ENCODE assay signal across 26 mouse cellular contexts in the genomic region with DNA sequence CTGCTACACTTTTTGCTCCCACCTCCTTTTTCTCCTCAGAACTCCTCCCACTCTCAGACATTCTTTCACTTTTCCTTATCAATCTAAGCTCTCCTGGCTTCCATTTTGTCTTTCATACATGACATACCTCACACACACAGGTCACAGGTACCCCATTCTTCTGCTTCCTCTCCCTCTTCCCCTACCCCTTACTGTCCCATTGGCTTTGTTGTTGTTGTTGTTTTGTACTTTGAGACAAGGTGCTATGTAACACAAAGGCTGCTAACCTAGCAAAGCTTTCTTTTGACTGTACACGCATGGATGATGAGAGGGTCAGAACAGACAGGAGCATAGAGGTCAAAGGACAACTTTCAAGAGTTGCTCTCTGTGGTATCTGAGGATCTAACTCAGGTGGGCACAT. TPM values are rescaled to one million over a fixed set of nuclear protein-coding genes. Genes with fewer than 3 reads are reported as not detected.
A peak's percentile ranks its signal among the peaks of the same experiment; 100 is the strongest.
DNase-seq lines count a peak whose midpoint lies in the region; ATAC-seq lines count a peak whose summit lies in the region.
"Had no signal": no experiment of that assay in that cellular context is flagged by ENCODE, and none has a peak within 500 bp of the region (broad histone marks: within the 10 kb centered on the region; RNA-seq: fewer than 3 reads in every experiment).

No protein-coding gene starts in this region.

- H3K9me3 ChIP-seq in hindbrain, embryonic 16.5 days (ENCODE audit: control insufficient read depth, low read length), result no peaks in the 10 kb centered on the region
- H3K9me3 ChIP-seq: embryonic facial prominence, embryonic 13.5 days; embryonic facial prominence, embryonic 15.5 days; forebrain, embryonic 10.5 days; forebrain, embryonic 12.5 days; G1E had no signal

- H3K4me2 ChIP-seq in hindbrain, embryonic 16.5 days (ENCODE audit: low read length), result no peak overlapping the region
- H3K4me2 ChIP-seq: embryonic facial prominence, embryonic 13.5 days; embryonic facial prominence, embryonic 15.5 days; forebrain, embryonic 12.5 days had no signal

- H3K27me3 ChIP-seq in hindbrain, embryonic 16.5 days (replicated peaks; ENCODE audit: control insufficient read depth, insufficient read depth, low read length), result no peaks in the 10 kb centered on the region
- H3K27me3 ChIP-seq: embryonic facial prominence, embryonic 13.5 days; embryonic facial prominence, embryonic 15.5 days; forebrain, embryonic 12.5 days; Patski had no signal

- H3K4me3 ChIP-seq in hindbrain, embryonic 16.5 days (ENCODE audit: low read length), result no peak overlapping the region
- H3K4me3 ChIP-seq: embryonic facial prominence, embryonic 13.5 days; embryonic facial prominence, embryonic 15.5 days; erythroblast, embryonic 14.5 days; forebrain, embryonic 10.5 days; forebrain, embryonic 12.5 days had no signal

- no peak overlapping the region for H3K9ac ChIP-seq in hindbrain, embryonic 16.5 days (ENCODE audit: low read depth, low read length)
- H3K9ac ChIP-seq: embryonic facial prominence, embryonic 13.5 days; embryonic facial prominence, embryonic 15.5 days; forebrain, embryonic 12.5 days had no signal

- no peaks in the 10 kb centered on the region for H3K36me3 ChIP-seq in hindbrain, embryonic 16.5 days (ENCODE audit: control insufficient read depth, insufficient read depth, low read length)

- DNase-seq in A20 (ENCODE audit: low read depth, low spot score), result peak; percentile 57
- peak; percentile 58 for DNase-seq in induced T-regulatory cell, adult 2 months (ENCODE audit: low read depth)
- no peak for DNase-seq in kidney, adult 9 months
- DNase-seq: adrenal gland, adult 8-10 months; adrenal gland, postnatal 14 days; adrenal gland, postnatal 36 days; B cell, adult 2 months; cerebellum, adult 11-12 months; cerebellum, adult 2 months; cerebellum, adult 9-10 months; cerebellum, postnatal 10 days; cerebellum, postnatal 25 days; embryo, embryonic 11 days had no signal

- WGBS in hindbrain, embryonic 16.5 days, result 90% methylated on average over 1 of the region's 1 CpGs

- peaks cover 8% of the 10 kb centered on the region for H3K4me1 ChIP-seq in hindbrain, embryonic 16.5 days (ENCODE audit: control insufficient read depth, insufficient read depth, low read depth, low read length)

- ATAC-seq in CD4-positive, CD25-positive, alpha-beta regulatory T cell, adult 4 months, result peak; percentile 25
- ATAC-seq in hindbrain, embryonic 16.5 days, result no peak
- ATAC-seq: activated CD4-positive, CD25-positive, alpha-beta regulatory T cell, adult 4 months; forebrain, embryonic 14.5 days; forebrain, embryonic 16.5 days; Patski had no signal

- no peak overlapping the region for H3K27ac ChIP-seq in hindbrain, embryonic 16.5 days (ENCODE audit: low read depth, low read length)
- H3K27ac ChIP-seq: embryonic facial prominence, embryonic 13.5 days; embryonic facial prominence, embryonic 15.5 days; forebrain, embryonic 10.5 days; forebrain, embryonic 12.5 days had no signal

RNA-seq across cellular contexts. Expression of gene Zfp949, which starts 32.3 kb away (rescaled TPM):
- polyA plus RNA-seq in CD4-positive, CD25-positive, alpha-beta regulatory T cell, adult 4 months (2017; shearing (Covaris generic)), result 10 to 100 TPM; 15.4 to 16.7 TPM
- 21.4 TPM in 2 replicates for polyA plus RNA-seq in hindbrain, embryonic 16.5 days (2015; fragmentation: Nextera tagmentation; extraction: Ambion mirVana)

RNA-seq across cellular contexts. Expression of gene Syncrip, which starts 33.2 kb away (rescaled TPM):
- 100 to 1,000 TPM in 1 of 2 experiments, 10 to 100 TPM in 1; 96.0 to 101 TPM for polyA plus RNA-seq in CD4-positive, CD25-positive, alpha-beta regulatory T cell, adult 4 months (2017; shearing (Covaris generic))
- 67.1 and 71.6 TPM in 2 replicates for polyA plus RNA-seq in hindbrain, embryonic 16.5 days (2015; fragmentation: Nextera tagmentation; extraction: Ambion mirVana)

RNA-seq across cellular contexts. Expression of gene Gm20537, which starts 59.1 kb away (rescaled TPM):
- 1 to 10 TPM; 1.2 to 1.8 TPM for polyA plus RNA-seq in CD4-positive, CD25-positive, alpha-beta regulatory T cell, adult 4 months (2017; shearing (Covaris generic))
- 0.70 and 1.2 TPM in 2 replicates for polyA plus RNA-seq in hindbrain, embryonic 16.5 days (2015; fragmentation: Nextera tagmentation; extraction: Ambion mirVana)
- polyA plus RNA-seq: embryonic facial prominence, embryonic 11.5 days; erythroblast, embryonic 14.5 days had no signal
